Mouse (Mus musculus): ENCODE results near the gene Kazn. TPM values are rescaled to one million over a fixed set of nuclear protein-coding genes. Genes with fewer than 3 reads are reported as not detected.
A peak's percentile ranks its signal among the peaks of the same experiment; 100 is the strongest.

Gene Kazn
- polyA plus RNA-seq, 1 experiment from 2014 or later: 15.5 TPM

- Histone ChIP-seq H3K27ac (ENCODE audit: low read length) (no peak overlapping the region), H3K4me3 (ENCODE audit: low read length) (no peak overlapping the region), H3K4me1 (ENCODE audit: insufficient read depth, low read length) (peaks cover 16% of the 10 kb centered on the region), H3K27me3 (ENCODE audit: insufficient read depth, low read length) (no peaks in the 10 kb centered on the region; the same call in 1 of the 2 replicates), H3K4me2 (replicated peaks; ENCODE audit: low read depth, low read length) (no peak overlapping the region), H3K36me3 (ENCODE audit: insufficient read depth, low read length) (no peaks in the 10 kb centered on the region), H3K9me3 (ENCODE audit: low read length) (no peaks in the 10 kb centered on the region), H3K9ac (replicated peaks; ENCODE audit: low read length) (no peak overlapping the region)
- WGBS: 87% methylated on average over 5 of the region's 5 CpGs
- no peak for ATAC-seq (ENCODE audit: low FRiP score, low TSS enrichment)
Observed at GRCm38 (mm10) chr4:142244641-142245040, 5.4 kb upstream of the Kazn start.

- Histone ChIP-seq H3K9me3 (ENCODE audit: low read length) (no peaks in the 10 kb centered on the region), H3K27me3 (ENCODE audit: insufficient read depth, low read length) (no peaks in the 10 kb centered on the region), H3K9ac (replicated peaks; ENCODE audit: low read length) (no peak overlapping the region), H3K36me3 (ENCODE audit: insufficient read depth, low read length) (no peaks in the 10 kb centered on the region), H3K4me1 (ENCODE audit: insufficient read depth, low read length) (peaks cover 19% of the 10 kb centered on the region), H3K4me2 (replicated peaks; ENCODE audit: low read depth, low read length) (no peak overlapping the region), H3K27ac (ENCODE audit: low read length) (no peak overlapping the region), H3K4me3 (ENCODE audit: low read length) (no peak overlapping the region)
- ATAC-seq (ENCODE audit: low FRiP score, low TSS enrichment): no peak
- 84% methylated on average over 6 of the region's 6 CpGs for WGBS
Observed at GRCm38 (mm10) chr4:142242750-142243383, 3.7 kb upstream of the Kazn start.

- H3K27me3 ChIP-seq (ENCODE audit: insufficient read depth, low read length): no peaks in the 10 kb centered on the region
- no peak for ATAC-seq (ENCODE audit: low FRiP score, low TSS enrichment)
- WGBS: 82% methylated on average over 4 of the region's 4 CpGs
Observed at GRCm38 (mm10) chr4:142242164-142242563, 3.0 kb upstream of the Kazn start.

GRCm38 (mm10) chr4:142240874-142241273 lies 1.7 kb upstream of the Kazn start:
- no peaks in the 10 kb centered on the region for H3K9me3 ChIP-seq (ENCODE audit: low read length)
- H3K9ac ChIP-seq (replicated peaks; ENCODE audit: low read length): no peak overlapping the region
- no peak overlapping the region for H3K4me2 ChIP-seq (replicated peaks; ENCODE audit: low read depth, low read length)
- no peaks in the 10 kb centered on the region for H3K27me3 ChIP-seq (ENCODE audit: insufficient read depth, low read length)
- H3K27ac ChIP-seq (ENCODE audit: low read length): 0 out of 2 replicates have a peak overlapping the region, but pooled peaks have one; percentile 15
- WGBS: 46% methylated on average over 5 of the region's 5 CpGs
- H3K36me3 ChIP-seq (ENCODE audit: insufficient read depth, low read length): no peaks in the 10 kb centered on the region
- H3K4me3 ChIP-seq (ENCODE audit: low read length): no peak overlapping the region
- H3K4me1 ChIP-seq (ENCODE audit: insufficient read depth, low read length): peaks cover 31% of the 10 kb centered on the region
- no peak for ATAC-seq (ENCODE audit: low FRiP score, low TSS enrichment)

More at GRCm38 (mm10) chr4:142242164-142242563, 3.0 kb upstream of the Kazn start:
- Histone ChIP-seq H3K9ac (replicated peaks; ENCODE audit: low read length) (no peak overlapping the region), H3K36me3 (ENCODE audit: insufficient read depth, low read length) (no peaks in the 10 kb centered on the region), H3K4me3 (ENCODE audit: low read length) (no peak overlapping the region), H3K9me3 (ENCODE audit: low read length) (no peaks in the 10 kb centered on the region), H3K4me2 (replicated peaks; ENCODE audit: low read depth, low read length) (no peak overlapping the region), H3K27ac (ENCODE audit: low read length) (no peak overlapping the region), H3K4me1 (ENCODE audit: insufficient read depth, low read length) (peaks cover 25% of the 10 kb centered on the region)

- H3K36me3 ChIP-seq (ENCODE audit: insufficient read depth, low read length): no peaks in the 10 kb centered on the region
- peaks cover 40% of the 10 kb centered on the region for H3K4me1 ChIP-seq (ENCODE audit: insufficient read depth, low read length)
- H3K4me2 ChIP-seq (replicated peaks; ENCODE audit: low read depth, low read length): peak overlapping the region; percentile 94
- peak overlapping the region; percentile 66 for H3K4me3 ChIP-seq (ENCODE audit: low read length)
- whole genome bisulfite sequencing: under 1% methylated on average over 57 of the region's 69 CpGs
- no peaks in the 10 kb centered on the region for H3K27me3 ChIP-seq (ENCODE audit: insufficient read depth, low read length)
- H3K27ac ChIP-seq (ENCODE audit: low read length): peak overlapping the region; percentile 82
- ATAC-seq (ENCODE audit: low FRiP score, low TSS enrichment): peak; percentile 69
- peak overlapping the region; percentile 78 for H3K9ac ChIP-seq (replicated peaks; ENCODE audit: low read length)
- no peaks in the 10 kb centered on the region for H3K9me3 ChIP-seq (ENCODE audit: low read length)
Observed at GRCm38 (mm10) chr4:142238486-142239239, 538 bp downstream of the Kazn start.

- Histone ChIP-seq H3K36me3 (ENCODE audit: insufficient read depth, low read length) (no peaks in the 10 kb centered on the region), H3K27ac (ENCODE audit: low read length) (peak overlapping the region; percentile 82; the same call in 1 of the 2 replicates), H3K4me3 (ENCODE audit: low read length) (peak overlapping the region; percentile 66), H3K27me3 (ENCODE audit: insufficient read depth, low read length) (no peaks in the 10 kb centered on the region), H3K9ac (replicated peaks; ENCODE audit: low read length) (peak overlapping the region; percentile 78), H3K4me2 (replicated peaks; ENCODE audit: low read depth, low read length) (peak overlapping the region; percentile 94), H3K9me3 (ENCODE audit: low read length) (no peaks in the 10 kb centered on the region), H3K4me1 (ENCODE audit: insufficient read depth, low read length) (peaks cover 44% of the 10 kb centered on the region)
- WGBS: 3% methylated on average over 14 of the region's 14 CpGs
- ATAC-seq (ENCODE audit: low FRiP score, low TSS enrichment): peak; percentile 3; the same call in 1 of the 2 replicates
Observed at GRCm38 (mm10) chr4:142238041-142238440, 1.2 kb downstream of the Kazn start.

GRCm38 (mm10) chr4:142236681-142237080 lies 2.5 kb downstream of the Kazn start:
- Histone ChIP-seq H3K27ac (ENCODE audit: low read length) (no peak overlapping the region), H3K4me1 (ENCODE audit: insufficient read depth, low read length) (peaks cover 50% of the 10 kb centered on the region), H3K9ac (replicated peaks; ENCODE audit: low read length) (no peak overlapping the region), H3K4me3 (ENCODE audit: low read length) (no peak overlapping the region), H3K4me2 (replicated peaks; ENCODE audit: low read depth, low read length) (no peak overlapping the region), H3K27me3 (ENCODE audit: insufficient read depth, low read length) (no peaks in the 10 kb centered on the region), H3K9me3 (ENCODE audit: low read length) (no peaks in the 10 kb centered on the region), H3K36me3 (ENCODE audit: insufficient read depth, low read length) (no peaks in the 10 kb centered on the region)
- no peak for ATAC-seq (ENCODE audit: low FRiP score, low TSS enrichment)
- 75% methylated on average over 4 of the region's 4 CpGs for WGBS

- H3K9ac ChIP-seq (replicated peaks; ENCODE audit: low read length): no peak overlapping the region
- no peak overlapping the region for H3K4me2 ChIP-seq (replicated peaks; ENCODE audit: low read depth, low read length)
- ATAC-seq (ENCODE audit: low FRiP score, low TSS enrichment): no peak
- no peaks in the 10 kb centered on the region for H3K36me3 ChIP-seq (ENCODE audit: insufficient read depth, low read length)
- no peaks in the 10 kb centered on the region for H3K9me3 ChIP-seq (ENCODE audit: low read length)
- H3K27ac ChIP-seq (ENCODE audit: low read length): no peak overlapping the region
- WGBS: 74% methylated on average over 11 of the region's 11 CpGs
- peaks cover 47% of the 10 kb centered on the region for H3K4me1 ChIP-seq (ENCODE audit: insufficient read depth, low read length)
- no peaks in the 10 kb centered on the region for H3K27me3 ChIP-seq (ENCODE audit: insufficient read depth, low read length)
- H3K4me3 ChIP-seq (ENCODE audit: low read length): no peak overlapping the region
Observed at GRCm38 (mm10) chr4:142235426-142235825, 3.8 kb downstream of the Kazn start.

- Histone ChIP-seq H3K27ac (ENCODE audit: low read length) (no peak overlapping the region), H3K4me3 (ENCODE audit: low read length) (no peak overlapping the region), H3K4me1 (ENCODE audit: insufficient read depth, low read length) (peaks cover 48% of the 10 kb centered on the region), H3K4me2 (replicated peaks; ENCODE audit: low read depth, low read length) (no peak overlapping the region), H3K9ac (replicated peaks; ENCODE audit: low read length) (no peak overlapping the region), H3K27me3 (ENCODE audit: insufficient read depth, low read length) (no peaks in the 10 kb centered on the region), H3K36me3 (ENCODE audit: insufficient read depth, low read length) (no peaks in the 10 kb centered on the region), H3K9me3 (ENCODE audit: low read length) (no peaks in the 10 kb centered on the region)
- whole genome bisulfite sequencing: 79% methylated on average over 9 of the region's 9 CpGs
- no peak for ATAC-seq (ENCODE audit: low FRiP score, low TSS enrichment)
Observed at GRCm38 (mm10) chr4:142234828-142235227, 4.4 kb downstream of the Kazn start.

Data from kidney, embryonic 16.5 days (tissue).